In genomic region chr1:137905566-137905965, GRCm38 (mm10) we compare ENCODE assay signal across 13 mouse cellular contexts.
A peak's percentile ranks its signal among the peaks of the same experiment; 100 is the strongest.
DNase-seq lines count a peak whose midpoint lies in the region; ATAC-seq lines count a peak whose summit lies in the region.
"Had no signal": no experiment of that assay in that cellular context is flagged by ENCODE, and none has a peak within 500 bp of the region (broad histone marks: within the 10 kb centered on the region; RNA-seq: fewer than 3 reads in every experiment).

No protein-coding gene starts in this region.

- no peak for DNase-seq in forebrain, embryonic 11.5 days (ENCODE audit: low spot score)
- DNase-seq in lung, postnatal 14 days = no peak
- DNase-seq in T-cell, adult 2 months (ENCODE audit: low spot score) = no peak
- DNase-seq in kidney, adult 11 months = no peak
- DNase-seq: embryo, embryonic 11 days; heart, adult 18-20 months; kidney, postnatal 4 days; thymus, adult 18-20 months had no signal

- ATAC-seq in forebrain, embryonic 13.5 days = no peak
- ATAC-seq in forebrain, embryonic 11.5 days (replicated peaks; ENCODE audit: low FRiP score) = no peak
- ATAC-seq in lung, embryonic 16.5 days (ENCODE audit: low read depth) = no peak
- no peak for ATAC-seq in hindbrain, embryonic 13.5 days (ENCODE audit: low FRiP score)
- no peak for ATAC-seq in midbrain, embryonic 16.5 days

- H3K4me2 ChIP-seq in forebrain, embryonic 13.5 days = peak overlapping the region; percentile 38
- no peak overlapping the region for H3K4me2 ChIP-seq in forebrain, embryonic 11.5 days (ENCODE audit: low read depth, low read length, severe bottlenecking)
- H3K4me2 ChIP-seq in lung, embryonic 16.5 days (ENCODE audit: low read depth, low read length) = peak overlapping the region; percentile 22
- H3K4me2 ChIP-seq in hindbrain, embryonic 13.5 days = peak overlapping the region; percentile 29
- peak overlapping the region; percentile 25; the same call in 1 of the 2 replicates for H3K4me2 ChIP-seq in midbrain, embryonic 16.5 days (ENCODE audit: low read length)

- no peaks in the 10 kb centered on the region for H3K27me3 ChIP-seq in forebrain, embryonic 13.5 days
- no peaks in the 10 kb centered on the region for H3K27me3 ChIP-seq in forebrain, embryonic 11.5 days (ENCODE audit: control insufficient read depth, insufficient read depth, low read length)
- H3K27me3 ChIP-seq in lung, embryonic 16.5 days (ENCODE audit: control insufficient read depth, insufficient read depth, low read depth, low read length) = no peaks in the 10 kb centered on the region
- no peaks in the 10 kb centered on the region for H3K27me3 ChIP-seq in hindbrain, embryonic 13.5 days
- no peaks in the 10 kb centered on the region for H3K27me3 ChIP-seq in midbrain, embryonic 16.5 days (ENCODE audit: control insufficient read depth, insufficient read depth, low read depth, low read length)

- H3K4me3 ChIP-seq in forebrain, embryonic 13.5 days = no peak overlapping the region
- H3K4me3 ChIP-seq in forebrain, embryonic 11.5 days (ENCODE audit: low read depth, low read length) = no peak overlapping the region
- H3K4me3 ChIP-seq in lung, embryonic 16.5 days (ENCODE audit: low read length) = no peak overlapping the region
- no peak overlapping the region for H3K4me3 ChIP-seq in hindbrain, embryonic 13.5 days
- H3K4me3 ChIP-seq in midbrain, embryonic 16.5 days (ENCODE audit: low read depth, low read length) = no peak overlapping the region

- H3K9me3 ChIP-seq in forebrain, embryonic 13.5 days (replicated peaks) = no peaks in the 10 kb centered on the region
- no peaks in the 10 kb centered on the region for H3K9me3 ChIP-seq in forebrain, embryonic 11.5 days (ENCODE audit: control insufficient read depth, low read length)
- H3K9me3 ChIP-seq in lung, embryonic 16.5 days (ENCODE audit: control insufficient read depth, low read length) = no peaks in the 10 kb centered on the region
- no peaks in the 10 kb centered on the region for H3K9me3 ChIP-seq in hindbrain, embryonic 13.5 days
- no peaks in the 10 kb centered on the region for H3K9me3 ChIP-seq in midbrain, embryonic 16.5 days (replicated peaks; ENCODE audit: control insufficient read depth, low read length, poor library complexity, severe bottlenecking)

- no peak overlapping the region for H3K9ac ChIP-seq in forebrain, embryonic 13.5 days
- no peak overlapping the region for H3K9ac ChIP-seq in forebrain, embryonic 11.5 days (ENCODE audit: low read length)
- 0 out of 2 replicates have a peak overlapping the region, but pooled peaks have one; percentile 11 for H3K9ac ChIP-seq in lung, embryonic 16.5 days (ENCODE audit: low read length)
- 0 out of 2 replicates have a peak overlapping the region, but pooled peaks have one; percentile 29 for H3K9ac ChIP-seq in hindbrain, embryonic 13.5 days
- no peak overlapping the region for H3K9ac ChIP-seq in midbrain, embryonic 16.5 days (ENCODE audit: low read depth, low read length)

- WGBS in forebrain, embryonic 13.5 days = 61% methylated on average over 5 of the region's 5 CpGs
- 82% methylated on average over 5 of the region's 5 CpGs for WGBS in forebrain, embryonic 11.5 days
- 40% methylated on average over 5 of the region's 5 CpGs for WGBS in lung, embryonic 16.5 days
- 61% methylated on average over 5 of the region's 5 CpGs for WGBS in hindbrain, embryonic 13.5 days
- 53% methylated on average over 5 of the region's 5 CpGs for WGBS in midbrain, embryonic 16.5 days

- peak overlapping the region; percentile 20 for H3K27ac ChIP-seq in forebrain, embryonic 13.5 days
- no peak overlapping the region for H3K27ac ChIP-seq in forebrain, embryonic 11.5 days (ENCODE audit: low read depth, low read length)
- H3K27ac ChIP-seq in lung, embryonic 16.5 days (ENCODE audit: low read length) = 0 out of 2 replicates have a peak overlapping the region, but pooled peaks have one; percentile 22
- H3K27ac ChIP-seq in hindbrain, embryonic 13.5 days = 0 out of 2 replicates have a peak overlapping the region, but pooled peaks have one; percentile 23
- no peak overlapping the region; the same call in 1 of the 2 replicates for H3K27ac ChIP-seq in midbrain, embryonic 16.5 days (ENCODE audit: low read length)
- H3K27ac ChIP-seq: macrophage had no signal

- H3K4me1 ChIP-seq in forebrain, embryonic 13.5 days = peaks cover 63% of the 10 kb centered on the region
- H3K4me1 ChIP-seq in forebrain, embryonic 11.5 days (replicated peaks; ENCODE audit: control insufficient read depth, insufficient read depth, low read length) = peaks cover 11% of the 10 kb centered on the region; the same call in 1 of the 2 replicates
- peaks cover 23% of the 10 kb centered on the region for H3K4me1 ChIP-seq in lung, embryonic 16.5 days (replicated peaks; ENCODE audit: control insufficient read depth, insufficient read depth, low read length)
- H3K4me1 ChIP-seq in hindbrain, embryonic 13.5 days (replicated peaks) = peaks cover 41% of the 10 kb centered on the region
- peaks cover 36% of the 10 kb centered on the region for H3K4me1 ChIP-seq in midbrain, embryonic 16.5 days (ENCODE audit: control insufficient read depth, insufficient read depth, low read length)

- peaks cover 7% of the 10 kb centered on the region; the same call in 1 of the 2 replicates for H3K36me3 ChIP-seq in forebrain, embryonic 13.5 days (ENCODE audit: poor library complexity, severe bottlenecking)
- no peaks in the 10 kb centered on the region for H3K36me3 ChIP-seq in forebrain, embryonic 11.5 days (ENCODE audit: control insufficient read depth, insufficient read depth, low read length)
- no peaks in the 10 kb centered on the region for H3K36me3 ChIP-seq in lung, embryonic 16.5 days (ENCODE audit: control insufficient read depth, insufficient read depth, low read length)
- no peaks in the 10 kb centered on the region; the same call in 1 of the 2 replicates for H3K36me3 ChIP-seq in hindbrain, embryonic 13.5 days
- no peaks in the 10 kb centered on the region for H3K36me3 ChIP-seq in midbrain, embryonic 16.5 days (ENCODE audit: control insufficient read depth, insufficient read depth, low read length)

Comparison
In these comparisons a context has a peak if more than half of its experiments do, and no peak if none do; other contexts are left out.
1. H3K27ac ChIP-seq: peak in forebrain, embryonic 13.5 days (single experiment), lung, embryonic 16.5 days (single experiment) and hindbrain, embryonic 13.5 days (single experiment); none in forebrain, embryonic 11.5 days (single experiment) and midbrain, embryonic 16.5 days (single experiment).
2. H3K9ac ChIP-seq: peak in lung, embryonic 16.5 days (single experiment) and hindbrain, embryonic 13.5 days (single experiment); none in forebrain, embryonic 13.5 days (single experiment), forebrain, embryonic 11.5 days (single experiment) and midbrain, embryonic 16.5 days (single experiment).